ENCODE assay signal across 8 mouse cellular contexts in the genomic region with DNA sequence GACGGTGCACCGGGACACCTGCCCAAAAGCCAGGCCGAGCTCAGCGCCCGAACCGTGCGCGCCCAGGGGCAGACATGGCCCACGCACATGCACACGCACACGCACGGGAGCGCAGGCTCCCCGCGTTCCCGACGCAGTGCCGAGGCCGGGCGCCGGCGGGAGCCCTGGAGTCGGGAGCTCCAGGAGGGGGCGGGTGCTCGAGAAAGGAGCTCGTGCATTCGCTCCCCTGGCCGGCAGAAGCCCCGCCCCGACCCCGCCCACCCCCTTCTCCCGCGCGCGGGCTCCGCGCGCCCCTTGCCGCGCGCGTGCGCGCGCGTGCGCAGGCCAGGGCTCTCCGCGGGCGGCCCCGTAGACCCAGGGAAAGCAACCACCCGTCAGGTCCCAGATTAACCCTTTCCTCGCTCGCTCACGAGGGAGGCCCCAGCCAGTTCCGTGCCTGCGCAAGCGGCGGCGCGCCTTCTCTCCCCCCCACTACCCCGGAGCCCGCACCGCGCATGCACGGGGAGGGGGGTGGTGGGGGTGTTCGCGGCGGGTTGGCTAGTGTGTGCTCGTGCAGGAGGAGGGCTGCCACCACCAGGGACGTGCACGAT. TPM values are rescaled to one million over a fixed set of nuclear protein-coding genes. Genes with fewer than 3 reads are reported as not detected.
DNase-seq lines count a peak whose midpoint lies in the region; ATAC-seq and TF ChIP-seq lines count a peak whose summit lies in the region.

A gene (plus strand): TSS at position 540 of the 590 bp plus-strand sequence.

- H3K9me3 ChIP-seq in kidney, embryonic 14.5 days (ENCODE audit: control insufficient read depth, low read length): no peaks in the 10 kb centered on the region
- no peaks in the 10 kb centered on the region for H3K9me3 ChIP-seq in limb, embryonic 15.5 days

- peak; percentile 94 for DNase-seq in A20 (ENCODE audit: low read depth, low spot score)
- peak; percentile 93 to 97 for DNase-seq in heart, adult 9 months (ENCODE audit: low spot score in 2 of 2)
- DNase-seq in monocyte, adult 2 months (ENCODE audit: low read depth in 1 of 2, low spot score in 2 of 2): peak; percentile 73 to 77
- peak; percentile 92 to 93 for DNase-seq in spleen, postnatal 36 days (ENCODE audit: low spot score in 2 of 2)

- peaks cover 14% of the 10 kb centered on the region for H3K36me3 ChIP-seq in kidney, embryonic 14.5 days (ENCODE audit: control insufficient read depth, insufficient read depth, low read length)
- peaks cover 9% of the 10 kb centered on the region for H3K36me3 ChIP-seq in limb, embryonic 15.5 days

- H3K9ac ChIP-seq in kidney, embryonic 14.5 days (ENCODE audit: low read depth, low read length): peak within 1 kb of the TSS; percentile 97
- H3K9ac ChIP-seq in limb, embryonic 15.5 days: peak within 1 kb of the TSS; percentile 85

- no peak for TF ChIP-seq POLR2A in bone marrow macrophage, adult 2 months (IDR thresholded peaks at IDR 0.05; ENCODE audit: borderline replicate concordance, low read depth, low read length)
- peak; percentile 62 for TF ChIP-seq POLR2A in embryonic fibroblast, embryonic 13.5 days (IDR thresholded peaks at IDR 0.05; ENCODE audit: low read depth, low read length)

- no peaks in the 10 kb centered on the region for H3K27me3 ChIP-seq in kidney, embryonic 14.5 days (ENCODE audit: control insufficient read depth, insufficient read depth, low read length)
- no peaks in the 10 kb centered on the region for H3K27me3 ChIP-seq in limb, embryonic 15.5 days

- WGBS in kidney, embryonic 14.5 days: under 1% methylated on average over 33 of the region's 72 CpGs
- under 1% methylated on average over 62 of the region's 72 CpGs for WGBS in limb, embryonic 15.5 days

- H3K4me1 ChIP-seq in bone marrow macrophage, adult 2 months (ENCODE audit: control insufficient read depth, insufficient read depth, low read length): peaks cover 4% of the 10 kb centered on the region; the same call in 1 of the 2 replicates
- H3K4me1 ChIP-seq in embryonic fibroblast, embryonic 13.5 days (ENCODE audit: control insufficient read depth, insufficient read depth, low read length): peaks cover 6% of the 10 kb centered on the region; the same call in 1 of the 2 replicates
- peaks cover 10% of the 10 kb centered on the region; the same call in 1 of the 2 replicates for H3K4me1 ChIP-seq in kidney, embryonic 14.5 days (ENCODE audit: control insufficient read depth, insufficient read depth, low read length)
- H3K4me1 ChIP-seq in limb, embryonic 15.5 days: peaks cover 14% of the 10 kb centered on the region

- peak within 1 kb of the TSS; percentile 96 for H3K27ac ChIP-seq in bone marrow macrophage, adult 2 months (ENCODE audit: insufficient read depth, low read depth, low read length)
- H3K27ac ChIP-seq in embryonic fibroblast, embryonic 13.5 days (ENCODE audit: insufficient read depth, low read length): peak within 1 kb of the TSS; percentile 86
- peak within 1 kb of the TSS; percentile 100 for H3K27ac ChIP-seq in kidney, embryonic 14.5 days (ENCODE audit: low read depth, low read length)
- peak within 1 kb of the TSS; percentile 100 for H3K27ac ChIP-seq in limb, embryonic 15.5 days

- peak; percentile 95 for ATAC-seq in kidney, embryonic 14.5 days (ENCODE audit: low FRiP score, low TSS enrichment)
- ATAC-seq in limb, embryonic 15.5 days (ENCODE audit: insufficient number of reproducible peaks, low FRiP score, low TSS enrichment, low read depth): peak; percentile 94

- TF ChIP-seq CTCF in bone marrow macrophage, adult 2 months (IDR thresholded peaks at IDR 0.05; ENCODE audit: low read depth, low read length): no peak
- no peak for TF ChIP-seq CTCF in embryonic fibroblast, embryonic 13.5 days (IDR thresholded peaks at IDR 0.05; ENCODE audit: borderline replicate concordance, insufficient read depth, low read length)

- peak within 1 kb of the TSS; percentile 98 for H3K4me3 ChIP-seq in bone marrow macrophage, adult 2 months (ENCODE audit: insufficient read depth, low read length)
- H3K4me3 ChIP-seq in embryonic fibroblast, embryonic 13.5 days (ENCODE audit: insufficient read depth, low read length): peak within 1 kb of the TSS; percentile 70
- peak within 1 kb of the TSS; percentile 85 for H3K4me3 ChIP-seq in kidney, embryonic 14.5 days (ENCODE audit: low read length)
- H3K4me3 ChIP-seq in limb, embryonic 15.5 days: peak within 1 kb of the TSS; percentile 76

- H3K4me2 ChIP-seq in kidney, embryonic 14.5 days (replicated peaks; ENCODE audit: low read depth, low read length): peak within 1 kb of the TSS; percentile 74
- H3K4me2 ChIP-seq in limb, embryonic 15.5 days: peak within 1 kb of the TSS; percentile 67

RNA-seq across cellular contexts. Expression of the gene that starts here (rescaled TPM):
- polyA plus RNA-seq in bone marrow macrophage, adult 2 months (2012; ENCODE audit: insufficient read depth, insufficient read length, missing spikeins): 12.7 and 14.1 TPM in 2 replicates
- 11.5 and 13.0 TPM in 2 replicates for polyA plus RNA-seq in embryonic fibroblast, embryonic 13.5 days (2011; ENCODE audit: insufficient read length, low read depth, missing spikeins)
- polyA plus RNA-seq in kidney, embryonic 14.5 days (2014; fragmentation: Nextera tagmentation; extraction: Ambion mirVana): 13.9 and 25.6 TPM in 2 replicates
- polyA plus RNA-seq in limb, embryonic 15.5 days (2015; fragmentation: Nextera tagmentation; extraction: Ambion mirVana): 17.8 and 19.8 TPM in 2 replicates

Comparison
In these comparisons a context has a peak if more than half of its experiments do, and no peak if none do; other contexts are left out.
1. Peak in every context shown above with its lines: DNase-seq, ATAC-seq, H3K4me3 ChIP-seq and H3K27ac ChIP-seq.